Mouse (Mus musculus): ENCODE measurements around the gene Ptpa. TPM values are rescaled to one million over a fixed set of nuclear protein-coding genes. Genes with fewer than 3 reads are reported as not detected.
A peak's percentile ranks its signal among the peaks of the same experiment; 100 is the strongest.

The Ptpa gene
- polyA plus RNA-seq, 1 experiment = 102 TPM

- Histone ChIP-seq H3K36me3 (ENCODE audit: control insufficient read depth, insufficient read depth, low read length) (no peaks in the 10 kb centered on the region), H3K27ac (ENCODE audit: insufficient read depth, low read depth, low read length) (peak overlapping the region; percentile 58; the same call in 1 of the 2 replicates), H3K27me3 (ENCODE audit: control insufficient read depth, insufficient read depth, low read length) (no peaks in the 10 kb centered on the region), H3K4me3 (ENCODE audit: low read depth, low read length) (no peak overlapping the region), H3K4me1 (ENCODE audit: control insufficient read depth, insufficient read depth, insufficient read length, low read length) (peaks cover 7% of the 10 kb centered on the region; the same call in 1 of the 2 replicates)
- WGBS = 13% methylated on average over 5 of the region's 5 CpGs
- TF ChIP-seq POLR2A (IDR thresholded peaks at IDR 0.05; ENCODE audit: low read depth, low read length) (no peak), CTCF (IDR thresholded peaks at IDR 0.05; ENCODE audit: extremely low read depth, insufficient read length, insufficient replicate concordance, low read depth, low read length) (no peak)
Measured at GRCm38 (mm10) chr2:30463341-30463761, 47.5 kb downstream of the Ptpa start.

- Histone ChIP-seq H3K4me1 (ENCODE audit: control insufficient read depth, insufficient read depth, insufficient read length, low read length) (peaks cover 7% of the 10 kb centered on the region; the same call in 1 of the 2 replicates), H3K27ac (ENCODE audit: insufficient read depth, low read depth, low read length) (peak overlapping the region; percentile 58; the same call in 1 of the 2 replicates), H3K36me3 (ENCODE audit: control insufficient read depth, insufficient read depth, low read length) (no peaks in the 10 kb centered on the region), H3K4me3 (ENCODE audit: low read depth, low read length) (peak overlapping the region; percentile 33), H3K27me3 (ENCODE audit: control insufficient read depth, insufficient read depth, low read length) (no peaks in the 10 kb centered on the region)
- WGBS = 3% methylated on average over 9 of the region's 9 CpGs
- TF ChIP-seq POLR2A (IDR thresholded peaks at IDR 0.05; ENCODE audit: low read depth, low read length) (no peak), CTCF (IDR thresholded peaks at IDR 0.05; ENCODE audit: extremely low read depth, insufficient read length, insufficient replicate concordance, low read depth, low read length) (no peak)
Measured at GRCm38 (mm10) chr2:30463904-30464330, 48.1 kb downstream of the Ptpa start.

GRCm38 (mm10) chr2:30464411-30464810 lies 48.6 kb downstream of the Ptpa start:
- TF ChIP-seq POLR2A (IDR thresholded peaks at IDR 0.05; ENCODE audit: low read depth, low read length) = no peak
- TF ChIP-seq CTCF (IDR thresholded peaks at IDR 0.05; ENCODE audit: extremely low read depth, insufficient read length, insufficient replicate concordance, low read depth, low read length) = no peak
- Histone ChIP-seq H3K27me3 (ENCODE audit: control insufficient read depth, insufficient read depth, low read length) (no peaks in the 10 kb centered on the region), H3K27ac (ENCODE audit: insufficient read depth, low read depth, low read length) (no peak overlapping the region; the same call in 1 of the 2 replicates), H3K4me1 (ENCODE audit: control insufficient read depth, insufficient read depth, insufficient read length, low read length) (peaks cover 7% of the 10 kb centered on the region; the same call in 1 of the 2 replicates), H3K36me3 (ENCODE audit: control insufficient read depth, insufficient read depth, low read length) (no peaks in the 10 kb centered on the region), H3K4me3 (ENCODE audit: low read depth, low read length) (peak overlapping the region; percentile 28)
- 20% methylated on average over 5 of the region's 5 CpGs for WGBS

- peaks cover 17% of the 10 kb centered on the region for H3K4me1 ChIP-seq (ENCODE audit: control insufficient read depth, insufficient read depth, insufficient read length, low read length)
- WGBS = 72% methylated on average over 4 of the region's 4 CpGs
- H3K36me3 ChIP-seq (ENCODE audit: control insufficient read depth, insufficient read depth, low read length) = no peaks in the 10 kb centered on the region
- H3K27ac ChIP-seq (ENCODE audit: insufficient read depth, low read depth, low read length) = no peak overlapping the region
- no peak for TF ChIP-seq POLR2A (IDR thresholded peaks at IDR 0.05; ENCODE audit: low read depth, low read length)
- no peak for TF ChIP-seq CTCF (IDR thresholded peaks at IDR 0.05; ENCODE audit: extremely low read depth, insufficient read length, insufficient replicate concordance, low read depth, low read length)
- no peak overlapping the region for H3K4me3 ChIP-seq (ENCODE audit: low read depth, low read length)
- H3K27me3 ChIP-seq (ENCODE audit: control insufficient read depth, insufficient read depth, low read length) = no peaks in the 10 kb centered on the region
Measured at GRCm38 (mm10) chr2:30466787-30467186, 50.9 kb downstream of the Ptpa start.

GRCm38 (mm10) chr2:30469009-30469408 lies 53.2 kb downstream of the Ptpa start:
- H3K4me1 ChIP-seq (ENCODE audit: control insufficient read depth, insufficient read depth, insufficient read length, low read length) = peaks cover 17% of the 10 kb centered on the region
- no peak overlapping the region for H3K27ac ChIP-seq (ENCODE audit: insufficient read depth, low read depth, low read length)
- no peak for TF ChIP-seq CTCF (IDR thresholded peaks at IDR 0.05; ENCODE audit: extremely low read depth, insufficient read length, insufficient replicate concordance, low read depth, low read length)
- no peak for TF ChIP-seq POLR2A (IDR thresholded peaks at IDR 0.05; ENCODE audit: low read depth, low read length)
- WGBS = 70% methylated on average over 6 of the region's 6 CpGs
- H3K27me3 ChIP-seq (ENCODE audit: control insufficient read depth, insufficient read depth, low read length) = no peaks in the 10 kb centered on the region
- H3K4me3 ChIP-seq (ENCODE audit: low read depth, low read length) = no peak overlapping the region
- no peaks in the 10 kb centered on the region for H3K36me3 ChIP-seq (ENCODE audit: control insufficient read depth, insufficient read depth, low read length)

- H3K27ac ChIP-seq (ENCODE audit: insufficient read depth, low read depth, low read length) = peak overlapping the region; percentile 76
- no peaks in the 10 kb centered on the region for H3K27me3 ChIP-seq (ENCODE audit: control insufficient read depth, insufficient read depth, low read length)
- WGBS = under 1% methylated on average over 19 of the region's 19 CpGs
- TF ChIP-seq CTCF (IDR thresholded peaks at IDR 0.05; ENCODE audit: extremely low read depth, insufficient read length, insufficient replicate concordance, low read depth, low read length) = peak; percentile 77; the same call in 1 of the 2 replicates
- no peak for TF ChIP-seq POLR2A (IDR thresholded peaks at IDR 0.05; ENCODE audit: low read depth, low read length)
- H3K4me1 ChIP-seq (ENCODE audit: control insufficient read depth, insufficient read depth, insufficient read length, low read length) = peaks cover 22% of the 10 kb centered on the region
- peak overlapping the region; percentile 61 for H3K4me3 ChIP-seq (ENCODE audit: low read depth, low read length)
- H3K36me3 ChIP-seq (ENCODE audit: control insufficient read depth, insufficient read depth, low read length) = no peaks in the 10 kb centered on the region
Measured at GRCm38 (mm10) chr2:30469796-30470142, 53.9 kb downstream of the Ptpa start.

- H3K4me1 ChIP-seq (ENCODE audit: control insufficient read depth, insufficient read depth, insufficient read length, low read length) = peaks cover 22% of the 10 kb centered on the region
- H3K36me3 ChIP-seq (ENCODE audit: control insufficient read depth, insufficient read depth, low read length) = no peaks in the 10 kb centered on the region
- 1% methylated on average over 46 of the region's 46 CpGs for WGBS
- H3K4me3 ChIP-seq (ENCODE audit: low read depth, low read length) = peak overlapping the region; percentile 61
- H3K27ac ChIP-seq (ENCODE audit: insufficient read depth, low read depth, low read length) = peak overlapping the region; percentile 76
- TF ChIP-seq CTCF (IDR thresholded peaks at IDR 0.05; ENCODE audit: extremely low read depth, insufficient read length, insufficient replicate concordance, low read depth, low read length) (no peak), POLR2A (IDR thresholded peaks at IDR 0.05; ENCODE audit: low read depth, low read length) (no peak)
- H3K27me3 ChIP-seq (ENCODE audit: control insufficient read depth, insufficient read depth, low read length) = no peaks in the 10 kb centered on the region
Measured at GRCm38 (mm10) chr2:30470143-30470946, 54.5 kb downstream of the Ptpa start.
